Mouse (Mus musculus): ENCODE measurements around the gene Spata33. TPM values are rescaled to one million over a fixed set of nuclear protein-coding genes. Genes with fewer than 3 reads are reported as not detected.
"Not testable (repeated sequence)": the region's sequence is repeated elsewhere in the genome, so short reads cannot be mapped to it uniquely, and the experiment has no call there.

Gene Spata33
- polyA plus RNA-seq, 1 experiment from 2014 or later: 5.7 TPM

DNA sequence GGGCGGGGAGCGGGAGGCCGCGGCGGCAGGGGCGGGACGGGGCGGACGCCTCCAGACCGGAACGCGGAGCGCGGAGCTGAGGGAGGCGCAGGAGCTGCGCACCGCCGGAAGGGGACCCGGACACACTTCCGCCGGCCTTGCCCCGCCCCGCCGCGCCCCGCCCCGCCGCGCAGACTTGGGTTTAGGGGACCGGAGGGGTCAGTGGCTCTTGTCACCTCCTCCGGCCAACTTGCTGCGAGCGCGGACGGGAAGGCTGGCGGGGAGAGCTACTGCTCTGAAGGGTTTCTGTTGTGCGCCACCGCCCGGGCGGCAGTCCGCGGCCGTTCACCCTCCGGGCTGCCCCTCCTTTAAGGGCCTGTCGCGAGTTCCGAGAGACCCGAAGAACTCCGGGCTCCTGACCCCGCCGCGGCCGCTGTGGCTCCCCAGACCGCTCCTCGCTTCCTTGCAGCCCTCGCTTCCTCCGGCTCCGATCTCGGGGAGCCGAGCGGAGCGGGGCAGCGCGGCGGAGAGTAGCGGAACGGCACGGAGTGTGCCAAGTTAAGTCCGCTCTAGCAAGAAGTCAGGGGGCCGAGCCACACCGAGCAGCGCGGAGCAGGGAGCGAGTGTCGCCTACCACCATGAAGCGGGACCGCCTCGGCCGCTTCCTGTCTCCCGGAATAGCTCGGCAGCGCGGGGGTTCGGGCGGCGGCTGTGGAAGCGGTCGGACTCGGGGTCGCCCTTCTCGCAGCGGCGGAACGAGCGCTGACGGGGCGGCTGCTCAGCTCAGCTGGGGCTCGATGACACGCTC lies 41.7 kb downstream of the Spata33 start, which contains the start of the genes Zfp276 and Vps9d1:
TSS of gene Zfp276 (plus strand) at position 97 of the 787 bp plus-strand sequence.
TSS of gene Vps9d1 (minus strand) at position 250 of the 787 bp plus-strand sequence.
- H3K4me2 ChIP-seq: peak within 1 kb of the TSS; percentile 97
- no peaks in the 10 kb centered on the region for H3K27me3 ChIP-seq
- peak; percentile 96 for ATAC-seq (ENCODE audit: low FRiP score)
- H3K4me3 ChIP-seq (replicated peaks): peak within 1 kb of the TSS; percentile 97
- under 1% methylated on average over 72 of the region's 99 CpGs for WGBS
- H3K9ac ChIP-seq: peak within 1 kb of the TSS; percentile 93
- H3K4me1 ChIP-seq: peaks cover 27% of the 10 kb centered on the region
- H3K9me3 ChIP-seq: no peaks in the 10 kb centered on the region
- peaks cover 56% of the 10 kb centered on the region for H3K36me3 ChIP-seq (replicated peaks)
- peak within 1 kb of the TSS; percentile 85 for H3K27ac ChIP-seq

- ATAC-seq (ENCODE audit: low FRiP score): no peak
- no peak overlapping the region for H3K27ac ChIP-seq
- peaks cover 27% of the 10 kb centered on the region for H3K4me1 ChIP-seq
- H3K36me3 ChIP-seq (replicated peaks): peaks cover 58% of the 10 kb centered on the region
- peak overlapping the region; percentile 93 for H3K9ac ChIP-seq
- H3K27me3 ChIP-seq: no peaks in the 10 kb centered on the region
- no peaks in the 10 kb centered on the region for H3K9me3 ChIP-seq
- H3K4me2 ChIP-seq: peak overlapping the region; percentile 97
- H3K4me3 ChIP-seq (replicated peaks): peak overlapping the region; percentile 97
- 70% methylated on average over 6 of the region's 6 CpGs for WGBS
Observed at GRCm38 (mm10) chr8:123255170-123255569, 42.5 kb downstream of the Spata33 start.

- H3K27ac ChIP-seq: 0 out of 2 replicates have a peak overlapping the region, but pooled peaks have one; percentile 25
- 79% methylated on average over 3 of the region's 3 CpGs for WGBS
- H3K9ac ChIP-seq: no peak overlapping the region
- no peak overlapping the region for H3K4me2 ChIP-seq
- H3K9me3 ChIP-seq: no peaks in the 10 kb centered on the region
- peaks cover 57% of the 10 kb centered on the region for H3K36me3 ChIP-seq (replicated peaks)
- no peak for ATAC-seq (ENCODE audit: low FRiP score)
- no peak overlapping the region for H3K4me3 ChIP-seq (replicated peaks)
- H3K4me1 ChIP-seq: peaks cover 27% of the 10 kb centered on the region
- no peaks in the 10 kb centered on the region for H3K27me3 ChIP-seq
Observed at GRCm38 (mm10) chr8:123257114-123257513, 44.5 kb downstream of the Spata33 start.

DNA sequence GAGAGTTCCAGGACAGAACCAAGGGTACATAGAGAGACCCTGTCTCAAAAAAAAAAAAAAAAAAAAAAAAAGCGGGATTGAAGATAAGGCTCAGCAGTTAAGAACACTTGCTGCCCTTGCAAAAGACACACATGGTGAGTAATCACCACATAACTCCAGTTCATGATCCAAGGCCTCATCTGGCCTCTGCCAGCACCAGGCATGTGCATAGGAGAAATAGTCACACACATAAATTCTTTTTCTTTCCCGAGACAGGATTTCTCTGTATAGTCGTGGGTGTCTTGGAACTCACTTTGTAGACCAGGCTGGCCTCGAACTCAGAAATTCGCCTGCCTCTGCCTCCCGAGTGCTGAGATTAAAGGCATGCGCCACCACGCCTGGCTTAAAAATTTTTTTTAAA lies 45.0 kb downstream of the Spata33 start:
- H3K4me2 ChIP-seq; H3K4me3 ChIP-seq (replicated peaks); H3K9me3 ChIP-seq; H3K27ac ChIP-seq; H3K27me3 ChIP-seq; ATAC-seq (ENCODE audit: low FRiP score); H3K9ac ChIP-seq: not testable (repeated sequence)
- peaks cover 27% of the 10 kb centered on the region for H3K4me1 ChIP-seq
- peaks cover 61% of the 10 kb centered on the region for H3K36me3 ChIP-seq (replicated peaks)
- 91% methylated on average over 8 of the region's 8 CpGs for WGBS

DNA sequence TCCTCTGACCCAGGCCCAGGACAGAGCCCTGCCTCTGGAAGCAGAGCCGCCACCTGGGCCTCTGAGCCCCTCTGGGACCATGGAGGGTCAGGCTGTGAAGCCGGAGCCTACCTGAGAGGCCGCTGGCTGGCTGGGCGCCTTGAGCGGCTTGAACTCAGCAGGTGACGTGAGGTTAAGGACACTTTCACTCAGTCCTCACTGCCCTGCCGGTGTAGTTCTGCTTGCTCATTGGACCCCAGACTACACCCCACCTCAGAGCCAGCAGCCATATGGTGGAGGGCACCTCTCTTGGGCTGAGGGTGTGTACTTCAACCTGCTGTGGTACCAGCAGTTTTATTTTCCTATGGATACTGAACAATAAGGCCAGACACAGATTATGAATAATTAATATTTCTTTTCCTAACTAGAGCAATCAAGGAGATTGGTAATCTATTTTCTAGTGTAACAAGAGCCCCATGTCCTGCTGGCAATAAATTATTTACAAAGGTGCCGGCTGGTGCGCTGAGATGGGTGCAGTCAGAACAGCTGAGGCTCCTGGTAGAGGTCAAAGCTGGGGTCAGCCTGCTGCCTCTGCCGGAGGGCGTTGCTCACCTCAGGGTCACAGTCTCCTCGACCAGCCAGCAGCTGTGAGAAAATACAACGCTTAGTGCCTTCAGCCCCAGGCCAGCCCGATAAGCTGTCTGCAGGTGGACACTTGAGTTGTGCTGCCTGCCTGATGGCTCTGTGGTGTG lies 55.5 kb downstream of the Spata33 start:
- peaks cover 85% of the 10 kb centered on the region for H3K36me3 ChIP-seq (replicated peaks)
- ATAC-seq (ENCODE audit: low FRiP score): no peak
- 88% methylated on average over 14 of the region's 14 CpGs for WGBS

GRCm38 (mm10) chr8:123271147-123271546 lies 58.5 kb downstream of the Spata33 start:
- no peak overlapping the region for H3K4me3 ChIP-seq (replicated peaks)
- no peaks in the 10 kb centered on the region for H3K9me3 ChIP-seq
- H3K9ac ChIP-seq: no peak overlapping the region
- no peak overlapping the region for H3K27ac ChIP-seq
- 94% methylated on average over 10 of the region's 10 CpGs for WGBS
- H3K36me3 ChIP-seq (replicated peaks): peaks cover 80% of the 10 kb centered on the region
- no peak overlapping the region for H3K4me2 ChIP-seq
- no peaks in the 10 kb centered on the region for H3K4me1 ChIP-seq
- no peak for ATAC-seq (ENCODE audit: low FRiP score)
- no peaks in the 10 kb centered on the region for H3K27me3 ChIP-seq

More for the DNA sequence above, 55.5 kb downstream of the Spata33 start:
- H3K9me3 ChIP-seq: no peaks in the 10 kb centered on the region
- H3K4me3 ChIP-seq (replicated peaks): no peak overlapping the region
- no peak overlapping the region for H3K4me2 ChIP-seq
- H3K27me3 ChIP-seq: no peaks in the 10 kb centered on the region
- no peaks in the 10 kb centered on the region for H3K4me1 ChIP-seq
- H3K27ac ChIP-seq: no peak overlapping the region
- H3K9ac ChIP-seq: no peak overlapping the region

Other genes with a start within 250 kb of the Spata33 start
- 38.4 and 65.7 TPM in 2 replicates for gene Ankrd11, start 170.6 kb upstream of the Spata33 start, polyA plus RNA-seq (2016; fragmentation: Nextera tagmentation; extraction: Ambion mirVana)
- 59.1 and 61.6 TPM in 2 replicates for gene Spg7, start 149.9 kb upstream of the Spata33 start, polyA plus RNA-seq (2016; fragmentation: Nextera tagmentation; extraction: Ambion mirVana)
- 1,076 and 1,105 TPM in 2 replicates for gene Rpl13, start 110.5 kb upstream of the Spata33 start, polyA plus RNA-seq (2016; fragmentation: Nextera tagmentation; extraction: Ambion mirVana)
- gene Cpne7, start 95.5 kb upstream of the Spata33 start, polyA plus RNA-seq (2016; fragmentation: Nextera tagmentation; extraction: Ambion mirVana): 0.29 and 0.49 TPM in 2 replicates
- gene Sult5a1, start 54.5 kb upstream of the Spata33 start, polyA plus RNA-seq (2016; fragmentation: Nextera tagmentation; extraction: Ambion mirVana): 1.7 and 1.9 TPM in 2 replicates
- 0.17 and 0.52 TPM in 2 replicates for gene Dpep1, start 26.6 kb upstream of the Spata33 start, polyA plus RNA-seq (2016; fragmentation: Nextera tagmentation; extraction: Ambion mirVana)
- 150 and 155 TPM in 2 replicates for gene Chmp1a, start 69 bp upstream of the Spata33 start, polyA plus RNA-seq (2016; fragmentation: Nextera tagmentation; extraction: Ambion mirVana)
- 36.5 and 38.3 TPM in 2 replicates for gene Cdk10, start 12.0 kb downstream of the Spata33 start, polyA plus RNA-seq (2016; fragmentation: Nextera tagmentation; extraction: Ambion mirVana)
- gene Spata2l, start 23.4 kb downstream of the Spata33 start, polyA plus RNA-seq (2016; fragmentation: Nextera tagmentation; extraction: Ambion mirVana): 1.4 and 1.6 TPM in 2 replicates
- 25.8 and 27.5 TPM in 2 replicates for gene Zfp276, start 41.4 kb downstream of the Spata33 start, polyA plus RNA-seq (2016; fragmentation: Nextera tagmentation; extraction: Ambion mirVana)
- 31.0 and 34.9 TPM in 2 replicates for gene Vps9d1, start 41.5 kb downstream of the Spata33 start, polyA plus RNA-seq (2016; fragmentation: Nextera tagmentation; extraction: Ambion mirVana)
- 40.2 and 40.5 TPM in 2 replicates for gene Fanca, start 105.7 kb downstream of the Spata33 start, polyA plus RNA-seq (2016; fragmentation: Nextera tagmentation; extraction: Ambion mirVana)
- 19.9 and 21.8 TPM in 2 replicates for gene Spire2, start 119.9 kb downstream of the Spata33 start, polyA plus RNA-seq (2016; fragmentation: Nextera tagmentation; extraction: Ambion mirVana)
- gene Tcf25, start 160.9 kb downstream of the Spata33 start, polyA plus RNA-seq (2016; fragmentation: Nextera tagmentation; extraction: Ambion mirVana): 174 and 194 TPM in 2 replicates
- gene Mc1r, start 194.3 kb downstream of the Spata33 start, polyA plus RNA-seq (2016; fragmentation: Nextera tagmentation; extraction: Ambion mirVana): 0.13 and 0.14 TPM in 2 replicates
- 827 and 897 TPM in 2 replicates for gene Tubb3, start 198.6 kb downstream of the Spata33 start, polyA plus RNA-seq (2016; fragmentation: Nextera tagmentation; extraction: Ambion mirVana)
- gene Def8, start 210.7 kb downstream of the Spata33 start, polyA plus RNA-seq (2016; fragmentation: Nextera tagmentation; extraction: Ambion mirVana): 42.9 and 46.6 TPM in 2 replicates